Mouse (Mus musculus): ENCODE data around the gene Olfr430. TPM values are rescaled to one million over a fixed set of nuclear protein-coding genes. Genes with fewer than 3 reads are reported as not detected.
A peak's percentile ranks its signal among the peaks of the same experiment; 100 is the strongest.

Gene Olfr430
- polyA plus RNA-seq, 1 experiment from 2014 or later, result not detected

GRCm38 (mm10) chr1:174051515-174051914 is 14.9 kb upstream of the Olfr430 start:
- ChIA-PET POLR2A (no interaction called here), CTCF (no interaction called here)
- TF ChIP-seq CTCF (IDR thresholded peaks at IDR 0.05), result no peak
- DNase-seq (ENCODE audit: low read depth, low spot score) (no peak), ATAC-seq (no peak)
- no peaks in the 10 kb centered on the region for H3K27me3 ChIP-seq
- in situ Hi-C loops (cut with MboI; ENCODE audit: low pct_unique_long_range_greater_than_20kb), result no loop called here

DNA sequence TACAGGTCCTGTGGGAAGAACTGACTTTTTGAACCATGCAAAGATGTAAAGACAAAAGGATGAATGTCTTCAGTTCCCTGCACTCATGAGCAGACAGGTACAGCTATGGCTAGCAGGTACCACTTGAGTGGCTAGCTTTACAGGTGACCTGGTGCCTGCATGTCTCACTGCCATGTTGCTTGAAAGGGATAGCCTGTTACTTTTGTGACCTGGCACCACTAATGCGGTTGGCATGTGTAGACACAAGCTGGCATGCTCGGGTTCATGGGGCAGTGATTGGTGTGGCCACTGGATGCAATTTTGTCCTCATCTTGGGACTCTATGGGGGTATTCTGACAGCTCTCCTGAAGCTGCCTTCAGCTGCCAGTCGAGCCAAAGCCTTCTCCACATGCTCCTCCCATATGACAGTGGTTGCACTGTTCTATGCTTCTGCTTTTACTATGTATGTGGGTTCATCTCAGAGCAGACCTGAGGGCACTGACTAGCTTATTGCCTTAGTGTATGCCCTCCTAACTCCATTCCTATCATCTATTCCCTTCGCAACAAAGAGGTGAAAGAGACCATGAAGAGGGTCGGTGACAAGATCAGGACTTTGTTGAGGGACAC is 14.4 kb upstream of the Olfr430 start:
- DNase-seq (ENCODE audit: low read depth, low spot score) (no peak), ATAC-seq (no peak)
- ChIA-PET POLR2A (no interaction called here), CTCF (no interaction called here)
- TF ChIP-seq CTCF (IDR thresholded peaks at IDR 0.05), result no peak
- H3K27me3 ChIP-seq, result no peaks in the 10 kb centered on the region
- in situ Hi-C loops (cut with MboI; ENCODE audit: low pct_unique_long_range_greater_than_20kb), result no loop called here

GRCm38 (mm10) chr1:174052981-174053380 is 13.4 kb upstream of the Olfr430 start:
- H3K27me3 ChIP-seq, result no peaks in the 10 kb centered on the region
- DNase-seq (ENCODE audit: low read depth, low spot score) (no peak), ATAC-seq (no peak)
- CTCF ChIA-PET, result no interaction called here
- in situ Hi-C loops (cut with MboI; ENCODE audit: low pct_unique_long_range_greater_than_20kb), result no loop called here
- POLR2A ChIA-PET, result no interaction called here
- no peak for TF ChIP-seq CTCF (IDR thresholded peaks at IDR 0.05)

- DNase-seq (ENCODE audit: low read depth, low spot score) (no peak), ATAC-seq (no peak)
- ChIA-PET CTCF (no interaction called here), POLR2A (no interaction called here)
- no peaks in the 10 kb centered on the region for H3K27me3 ChIP-seq
- TF ChIP-seq CTCF (IDR thresholded peaks at IDR 0.05), result no peak
- in situ Hi-C loops (cut with MboI; ENCODE audit: low pct_unique_long_range_greater_than_20kb), result no loop called here
Measured at GRCm38 (mm10) chr1:174055248-174055647, 11.2 kb upstream of the Olfr430 start.

- ChIA-PET POLR2A (no interaction called here), CTCF (no interaction called here)
- ATAC-seq (no peak), DNase-seq (ENCODE audit: low read depth, low spot score) (no peak)
- H3K27me3 ChIP-seq, result no peaks in the 10 kb centered on the region
- in situ Hi-C loops (cut with MboI; ENCODE audit: low pct_unique_long_range_greater_than_20kb), result no loop called here
- no peak for TF ChIP-seq CTCF (IDR thresholded peaks at IDR 0.05)
Measured at GRCm38 (mm10) chr1:174084031-174084430, 17.6 kb downstream of the Olfr430 start, which contains the start of gene Olfr429. Gene Olfr429 (plus strand): TSS chr1:174084331.

- no peak for DNase-seq (ENCODE audit: low read depth, low spot score)
- ATAC-seq, result no peak
- H3K27me3 ChIP-seq, result no peaks in the 10 kb centered on the region
- no peak for TF ChIP-seq CTCF (IDR thresholded peaks at IDR 0.05)
- in situ Hi-C loops (cut with MboI; ENCODE audit: low pct_unique_long_range_greater_than_20kb), result loop anchor here (10.0 kb wide), 1 partner anchor 142 kb away; no protein-coding TSS in a partner anchor
- ChIA-PET CTCF (interaction anchor here (1.8 kb wide), 1 partner anchor 13 kb away, joined by 3 read pairs; no protein-coding TSS in a partner anchor), POLR2A (no interaction called here)
Measured at GRCm38 (mm10) chr1:174096591-174096990, 30.2 kb downstream of the Olfr430 start, which contains the start of gene Olfr427. Gene Olfr427 (plus strand): TSS chr1:174096891.

DNA sequence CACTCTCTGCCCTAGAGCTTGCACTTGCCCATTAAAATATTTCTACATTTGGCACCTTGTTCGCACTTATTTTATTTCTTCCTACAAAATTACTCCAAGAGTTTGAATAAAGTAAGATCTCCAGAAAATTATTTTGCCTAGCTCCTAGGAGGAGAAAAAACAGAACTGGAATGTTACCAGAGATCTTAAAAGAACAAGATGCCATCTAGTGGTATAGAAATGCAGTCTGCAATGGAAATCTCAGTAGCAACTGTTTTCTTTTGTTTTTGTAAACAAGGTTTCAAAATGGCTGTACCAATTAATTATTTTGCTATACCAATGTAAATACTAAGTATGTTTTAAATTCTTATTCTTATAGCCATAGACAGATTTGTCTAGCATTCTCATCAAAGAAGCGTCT is 37.3 kb downstream of the Olfr430 start:
- no peak for ATAC-seq
- in situ Hi-C loops (cut with MboI; ENCODE audit: low pct_unique_long_range_greater_than_20kb), result loop anchor here (10.0 kb wide), 1 partner anchor 649 kb away; no protein-coding TSS in a partner anchor
- peaks cover 4% of the 10 kb centered on the region for H3K27me3 ChIP-seq
- DNase-seq (ENCODE audit: low read depth, low spot score), result no peak
- CTCF ChIA-PET, result interaction anchor here (0.9 kb wide), 1 partner anchor 28 kb away, joined by 3 read pairs; no protein-coding TSS in a partner anchor
- POLR2A ChIA-PET, result no interaction called here
- peak; percentile 25 for TF ChIP-seq CTCF (IDR thresholded peaks at IDR 0.05)

GRCm38 (mm10) chr1:174121062-174121461 is 54.7 kb downstream of the Olfr430 start, which contains the start of gene Olfr231:
Gene Olfr231 (minus strand): TSS chr1:174121162.
- ChIA-PET CTCF (no interaction called here), POLR2A (no interaction called here)
- no peak for ATAC-seq
- peaks cover 4% of the 10 kb centered on the region for H3K27me3 ChIP-seq
- no peak for DNase-seq (ENCODE audit: low read depth, low spot score)
- in situ Hi-C loops (cut with MboI; ENCODE audit: low pct_unique_long_range_greater_than_20kb), result no loop called here
- TF ChIP-seq CTCF (IDR thresholded peaks at IDR 0.05), result no peak

Other genes starting within 250 kb of the Olfr430 start
- 2.7 TPM for gene Ifi211, start 153.6 kb upstream of the Olfr430 start, polyA plus RNA-seq (2021)
- gene Mndal, start 124.1 kb upstream of the Olfr430 start, polyA plus RNA-seq (2021), result 0.85 TPM
- gene Ifi203, start 123.9 kb upstream of the Olfr430 start, polyA plus RNA-seq (2021), result 0.77 TPM
- 8.1 TPM for gene Ifi202b, start 83.9 kb upstream of the Olfr430 start, polyA plus RNA-seq (2021)
- 0.05 TPM for gene Ifi205, start 34.8 kb upstream of the Olfr430 start, polyA plus RNA-seq (2021)
- not detected for gene Olfr433, start 25.9 kb upstream of the Olfr430 start, polyA plus RNA-seq (2021)
- gene Olfr432, start 17.4 kb upstream of the Olfr430 start, polyA plus RNA-seq (2021), result not detected
- gene Olfr429, start 17.7 kb downstream of the Olfr430 start, polyA plus RNA-seq (2021), result not detected
- gene Olfr427, start 30.3 kb downstream of the Olfr430 start, polyA plus RNA-seq (2021), result not detected
- not detected for gene Olfr231, start 54.6 kb downstream of the Olfr430 start, polyA plus RNA-seq (2021)
- gene Olfr424, start 64.9 kb downstream of the Olfr430 start, polyA plus RNA-seq (2021), result not detected
- gene Olfr420, start 89.0 kb downstream of the Olfr430 start, polyA plus RNA-seq (2021), result not detected
- not detected for gene Spta1, start 106.2 kb downstream of the Olfr430 start, polyA plus RNA-seq (2021)
- not detected for gene Olfr419, start 185.5 kb downstream of the Olfr430 start, polyA plus RNA-seq (2021)

Measured in Patski (cell line).